Mouse (Mus musculus) monocyte, adult 5-6 weeks (primary cell): ENCODE data around the gene Nup107. TPM values are rescaled to one million over a fixed set of nuclear protein-coding genes. Genes with fewer than 3 reads are reported as not detected.

Experiments
- ATAC-seq: fragments of 153-309, 156-312 bp; replicated peaks from 2 replicates; pipeline ENCODE4 v1.8.0; 2017; ENCODE audit warnings: mild to moderate bottlenecking; ENCODE audit not compliant: low TSS enrichment, insufficient number of reproducible peaks, severe bottlenecking, poor library complexity, low FRiP score
- total RNA-seq: library from RNA; stranded (forward); fragments of 200-1000, 200-491, 200-594 nt; gene quantifications from 3 replicates; pipeline ENCODE4 v1.2.3, GENCODE M21; 2017

The Nup107 gene
- total RNA-seq, 1 experiment from 2014 or later = 83.6 TPM

GRCm38 (mm10) chr10:117781021-117781725 lies 11.3 kb downstream of the Nup107 start:
- ATAC-seq = no peak

- ATAC-seq = no peak
These were observed 12.1 kb downstream of the Nup107 start for GRCm38 (mm10) chr10:117780306-117780911.

GRCm38 (mm10) chr10:117779581-117780305 lies 12.8 kb downstream of the Nup107 start:
- ATAC-seq = no peak

- ATAC-seq = no peak
These were observed 13.6 kb downstream of the Nup107 start for GRCm38 (mm10) chr10:117778951-117779350.

GRCm38 (mm10) chr10:117778328-117778910 lies 14.1 kb downstream of the Nup107 start:
- no peak for ATAC-seq

GRCm38 (mm10) chr10:117777501-117778327 lies 14.8 kb downstream of the Nup107 start:
- ATAC-seq = no peak

- no peak for ATAC-seq
These were observed 15.4 kb downstream of the Nup107 start for GRCm38 (mm10) chr10:117777103-117777470.

GRCm38 (mm10) chr10:117776281-117777102 lies 16.0 kb downstream of the Nup107 start:
- no peak for ATAC-seq

- no peak for ATAC-seq
These were observed 16.9 kb downstream of the Nup107 start for GRCm38 (mm10) chr10:117775401-117776144.

- no peak for ATAC-seq
These were observed 17.7 kb downstream of the Nup107 start for GRCm38 (mm10) chr10:117774817-117775120.

GRCm38 (mm10) chr10:117774011-117774816 lies 18.3 kb downstream of the Nup107 start:
- no peak for ATAC-seq

- no peak for ATAC-seq
These were observed 19.3 kb downstream of the Nup107 start for GRCm38 (mm10) chr10:117773106-117773720.

GRCm38 (mm10) chr10:117772364-117773105 lies 20.0 kb downstream of the Nup107 start:
- no peak for ATAC-seq

GRCm38 (mm10) chr10:117771131-117771510 lies 21.4 kb downstream of the Nup107 start:
- ATAC-seq = no peak

GRCm38 (mm10) chr10:117770286-117771130 lies 22.0 kb downstream of the Nup107 start:
- no peak for ATAC-seq
